Mouse (Mus musculus): ENCODE results near the gene Zfp420. TPM values are rescaled to one million over a fixed set of nuclear protein-coding genes. Genes with fewer than 3 reads are reported as not detected.

Zfp420 gene
- polyA plus RNA-seq, 1 experiment from 2014 or later, result 6.3 TPM

DNA sequence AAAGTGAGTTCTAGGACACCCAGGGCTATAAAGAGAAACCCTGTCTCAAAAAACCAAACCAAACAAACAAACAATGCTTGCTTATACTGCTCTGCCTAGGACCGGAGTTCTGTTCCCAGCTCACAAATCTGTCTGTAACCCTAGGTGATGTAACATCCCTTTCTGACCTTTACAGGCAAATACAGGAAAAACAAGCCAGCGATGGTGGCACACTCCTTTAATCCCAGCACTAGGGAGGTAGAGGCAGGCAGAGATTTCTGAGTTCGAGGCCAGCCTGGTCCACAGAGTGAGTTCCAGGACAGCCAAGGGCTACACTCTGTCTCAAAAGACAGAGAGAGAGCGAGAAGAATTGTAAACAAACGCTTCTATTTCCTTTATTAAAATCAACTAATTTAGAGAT, 47.4 kb downstream of the Zfp420 start:
- Histone ChIP-seq H3K4me3 (peak overlapping the region; percentile 71; the same call in 1 of the 2 replicates), H3K27me3 (ENCODE audit: insufficient read depth, poor library complexity, severe bottlenecking) (no peaks in the 10 kb centered on the region), H3K27ac (peak overlapping the region; percentile 96), H3K9me3 (no peaks in the 10 kb centered on the region), H3K4me1 (peaks cover 12% of the 10 kb centered on the region; the same call in 1 of the 2 replicates), H3K36me3 (peaks cover 24% of the 10 kb centered on the region)
- 90% methylated on average over 5 of the region's 5 CpGs for WGBS
- no peak for DNase-seq (ENCODE audit: low spot score)

DNA sequence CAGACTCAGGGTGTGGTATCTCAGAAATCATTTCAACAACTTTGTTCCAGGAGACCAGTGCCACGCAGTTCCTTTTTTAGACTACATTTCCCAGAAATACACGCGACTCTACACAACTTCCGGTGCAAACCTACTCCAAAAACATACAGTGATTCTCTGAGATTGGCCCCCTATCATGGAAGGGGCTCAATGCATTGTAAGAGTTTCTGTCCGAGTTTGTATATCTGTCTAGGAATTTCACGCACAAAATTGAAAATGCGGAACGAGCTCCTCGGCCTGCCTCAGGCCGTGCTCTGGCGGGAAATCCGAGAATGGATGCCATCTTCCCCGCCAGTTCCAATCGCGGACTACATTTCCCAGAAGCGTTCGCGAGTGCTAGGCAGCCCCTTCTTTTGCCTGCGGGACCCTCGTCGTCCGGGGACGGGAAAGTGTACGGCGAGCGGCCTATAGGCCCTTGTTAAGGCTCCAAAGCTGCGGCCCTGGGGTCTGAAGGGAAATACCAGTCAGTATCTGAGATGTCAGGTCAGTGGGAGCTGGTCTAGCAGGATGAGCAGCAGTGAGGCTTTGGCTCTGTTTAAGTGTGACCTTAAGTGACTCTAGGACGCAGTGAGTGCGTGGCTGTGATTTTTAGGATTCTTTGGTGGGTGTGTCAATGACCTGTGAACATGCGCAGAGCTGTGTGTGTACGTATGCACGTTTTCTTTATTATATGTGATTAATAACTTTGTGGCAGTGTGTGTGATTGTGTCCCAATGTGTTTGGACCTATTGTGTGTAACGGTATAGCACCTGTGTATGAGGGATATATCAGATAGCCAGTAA, 48.6 kb downstream of the Zfp420 start, which contains the start of gene Zfp383:
Gene Zfp383 (plus strand): TSS at position 94 of the 821 bp plus-strand sequence.
- Histone ChIP-seq H3K36me3 (peaks cover 29% of the 10 kb centered on the region), H3K4me3 (peak within 1 kb of the TSS; percentile 78), H3K9me3 (no peaks in the 10 kb centered on the region), H3K27me3 (ENCODE audit: insufficient read depth, poor library complexity, severe bottlenecking) (no peaks in the 10 kb centered on the region), H3K4me1 (peaks cover 12% of the 10 kb centered on the region; the same call in 1 of the 2 replicates), H3K27ac (peak within 1 kb of the TSS; percentile 96)
- DNase-seq (ENCODE audit: low spot score), result peak; percentile 95
- WGBS, result 2% methylated on average over 33 of the region's 33 CpGs

DNA sequence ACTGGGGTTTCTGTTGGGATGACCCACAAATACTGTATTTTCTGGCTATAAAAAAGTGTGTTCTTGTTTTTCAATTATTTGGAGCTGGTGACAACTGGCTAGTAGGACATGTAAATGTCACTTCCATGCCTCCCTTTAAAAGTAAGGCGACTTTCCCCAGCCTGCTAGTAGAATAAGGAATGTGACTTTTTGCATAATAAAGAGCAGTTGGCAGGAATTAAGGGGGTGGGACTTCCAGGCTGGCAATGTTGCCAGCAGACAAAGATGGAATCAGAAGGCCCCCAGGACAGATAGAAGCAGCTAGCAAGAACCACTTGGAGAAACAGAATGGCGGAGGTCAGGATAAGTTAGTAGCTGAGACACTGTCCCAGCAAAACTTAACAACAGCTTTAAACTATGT, 50.5 kb downstream of the Zfp420 start:
- DNase-seq (ENCODE audit: low spot score), result no peak
- 69% methylated on average over 2 of the region's 2 CpGs for WGBS
- Histone ChIP-seq H3K27ac (no peak overlapping the region), H3K27me3 (ENCODE audit: insufficient read depth, poor library complexity, severe bottlenecking) (no peaks in the 10 kb centered on the region), H3K4me3 (0 out of 2 replicates have a peak overlapping the region, but pooled peaks have one; percentile 78), H3K4me1 (peaks cover 12% of the 10 kb centered on the region; the same call in 1 of the 2 replicates), H3K36me3 (peaks cover 42% of the 10 kb centered on the region), H3K9me3 (peaks cover 1% of the 10 kb centered on the region; the same call in 1 of the 2 replicates)

DNA sequence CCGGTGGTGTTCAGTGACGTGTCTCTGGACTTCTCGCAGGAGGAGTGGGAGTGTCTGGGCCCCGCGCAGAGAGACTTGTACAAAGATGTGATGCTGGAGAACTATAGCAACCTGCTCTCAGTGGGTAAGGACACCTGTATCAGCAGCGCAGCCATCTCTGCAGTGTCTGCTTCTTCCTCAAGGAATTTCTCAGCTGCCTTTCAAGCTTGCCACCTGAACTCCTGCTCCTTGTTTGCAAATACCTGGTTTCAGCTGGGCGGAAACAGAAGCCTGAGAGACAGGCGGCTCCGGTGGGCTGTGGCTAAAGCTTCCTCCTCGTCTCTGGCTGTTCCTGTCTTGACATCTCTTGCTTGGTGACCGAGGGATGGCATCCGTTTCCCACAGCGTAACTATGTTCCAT, 52.4 kb downstream of the Zfp420 start:
- Histone ChIP-seq H3K36me3 (peaks cover 58% of the 10 kb centered on the region), H3K4me3 (no peak overlapping the region), H3K4me1 (peaks cover 8% of the 10 kb centered on the region; the same call in 1 of the 2 replicates), H3K27me3 (ENCODE audit: insufficient read depth, poor library complexity, severe bottlenecking) (no peaks in the 10 kb centered on the region), H3K27ac (no peak overlapping the region), H3K9me3 (peaks cover 4% of the 10 kb centered on the region; the same call in 1 of the 2 replicates)
- no peak for DNase-seq (ENCODE audit: low spot score)
- 91% methylated on average over 13 of the region's 13 CpGs for WGBS

DNA sequence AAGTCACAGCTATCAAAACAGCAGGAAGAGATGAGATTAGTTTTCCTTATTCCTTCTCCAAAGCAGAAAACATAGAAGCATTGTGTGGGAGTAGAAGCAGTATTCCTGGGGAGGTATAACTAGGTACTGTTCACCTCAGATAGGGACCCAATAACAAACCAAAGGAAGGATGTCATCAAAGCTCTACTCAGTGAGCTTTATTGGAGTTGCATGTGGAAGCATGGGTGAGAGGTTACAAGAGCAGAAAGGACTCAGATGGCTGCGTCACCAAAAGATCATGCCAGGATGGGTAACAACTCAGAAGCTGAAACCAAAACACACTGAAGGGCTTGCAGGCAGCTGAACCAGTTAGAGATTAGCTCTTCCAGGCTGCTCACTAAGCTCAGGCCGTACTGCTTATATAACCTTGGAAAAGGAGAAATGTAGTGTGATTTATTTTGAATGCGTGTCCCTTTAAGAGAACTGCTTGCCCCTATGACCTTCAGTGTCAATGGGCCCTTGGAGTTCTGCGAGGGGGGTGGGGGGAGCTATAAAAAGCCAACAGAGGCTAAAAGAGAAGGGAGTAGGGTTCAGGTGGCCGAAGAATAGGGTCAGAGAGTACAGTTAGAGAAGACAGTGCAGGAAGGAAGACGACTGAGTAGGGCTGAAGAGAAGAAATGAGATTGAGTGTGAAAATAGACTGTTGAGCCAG, 57.7 kb downstream of the Zfp420 start:
- Histone ChIP-seq H3K27ac (peak overlapping the region; percentile 83), H3K4me1 (peaks cover 8% of the 10 kb centered on the region; the same call in 1 of the 2 replicates), H3K27me3 (ENCODE audit: insufficient read depth, poor library complexity, severe bottlenecking) (no peaks in the 10 kb centered on the region), H3K4me3 (peak overlapping the region; percentile 23; the same call in 1 of the 2 replicates), H3K9me3 (peaks cover 4% of the 10 kb centered on the region; the same call in 1 of the 2 replicates), H3K36me3 (peaks cover 41% of the 10 kb centered on the region)
- WGBS, result 42% methylated on average over 6 of the region's 6 CpGs
- DNase-seq (ENCODE audit: low spot score), result no peak

DNA sequence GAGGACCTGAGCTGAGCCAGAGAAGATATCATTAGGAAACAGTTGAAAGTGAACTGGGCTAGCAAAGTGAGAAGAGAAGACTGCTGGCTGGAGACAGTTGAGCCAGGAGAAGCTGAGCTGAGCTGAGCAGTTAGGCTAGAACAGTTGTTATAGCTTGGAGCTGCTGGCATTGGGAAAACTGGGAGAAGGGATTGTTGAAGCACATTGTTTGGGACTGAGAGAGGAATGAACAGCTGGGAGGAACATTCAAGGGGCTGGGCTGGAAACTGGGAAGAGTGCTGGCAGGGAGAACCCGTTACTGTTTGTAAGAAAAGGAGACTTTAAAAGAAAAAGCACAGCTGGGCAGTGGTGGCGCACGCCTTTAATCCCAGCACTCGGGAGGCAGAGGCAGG, 58.3 kb downstream of the Zfp420 start:
- Histone ChIP-seq H3K27me3 (ENCODE audit: insufficient read depth, poor library complexity, severe bottlenecking) (no peaks in the 10 kb centered on the region), H3K4me1 (peaks cover 8% of the 10 kb centered on the region; the same call in 1 of the 2 replicates), H3K27ac (peak overlapping the region; percentile 83), H3K9me3 (peaks cover 4% of the 10 kb centered on the region; the same call in 1 of the 2 replicates), H3K36me3 (peaks cover 38% of the 10 kb centered on the region), H3K4me3 (0 out of 2 replicates have a peak overlapping the region, but pooled peaks have one; percentile 3)
- WGBS, result 79% methylated on average over 4 of the region's 4 CpGs
- no peak for DNase-seq (ENCODE audit: low spot score)

DNA sequence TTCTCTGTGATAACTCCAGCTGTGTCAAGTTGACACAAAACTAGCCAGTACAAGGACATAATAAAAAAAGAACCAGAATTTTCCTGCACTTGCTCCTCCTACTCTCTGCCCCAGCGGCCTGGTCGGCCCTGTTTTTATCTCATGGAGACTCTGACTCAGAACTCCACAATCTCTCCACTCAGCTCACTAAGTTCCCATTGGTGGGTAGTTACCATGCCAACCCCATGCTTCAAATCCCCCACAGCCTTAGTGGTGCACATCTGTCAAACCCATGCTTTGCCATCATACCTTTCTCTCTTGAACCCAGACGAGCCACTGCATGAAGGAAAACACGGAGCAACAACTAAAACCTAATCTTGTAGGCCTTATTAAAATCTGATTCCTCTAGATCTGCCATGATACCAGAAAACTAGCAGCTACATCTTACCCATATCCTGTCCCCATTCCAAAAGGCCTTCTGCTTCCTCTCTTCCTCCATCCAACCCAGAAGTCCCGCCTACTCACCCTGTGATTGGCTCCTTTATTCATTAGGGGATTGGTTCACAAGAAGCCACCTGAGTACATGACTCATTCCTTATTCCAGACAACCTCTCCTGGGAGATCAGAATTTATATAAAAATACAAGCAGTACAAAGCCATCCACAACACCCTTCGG, 61.8 kb downstream of the Zfp420 start:
- Histone ChIP-seq H3K4me1 (peaks cover 8% of the 10 kb centered on the region; the same call in 1 of the 2 replicates), H3K9me3 (no peaks in the 10 kb centered on the region), H3K4me3 (no peak overlapping the region), H3K27ac (no peak overlapping the region), H3K27me3 (ENCODE audit: insufficient read depth, poor library complexity, severe bottlenecking) (no peaks in the 10 kb centered on the region), H3K36me3 (peaks cover 5% of the 10 kb centered on the region; the same call in 1 of the 2 replicates)
- DNase-seq (ENCODE audit: low spot score), result no peak
- WGBS, result 55% methylated on average over 6 of the region's 6 CpGs

DNA sequence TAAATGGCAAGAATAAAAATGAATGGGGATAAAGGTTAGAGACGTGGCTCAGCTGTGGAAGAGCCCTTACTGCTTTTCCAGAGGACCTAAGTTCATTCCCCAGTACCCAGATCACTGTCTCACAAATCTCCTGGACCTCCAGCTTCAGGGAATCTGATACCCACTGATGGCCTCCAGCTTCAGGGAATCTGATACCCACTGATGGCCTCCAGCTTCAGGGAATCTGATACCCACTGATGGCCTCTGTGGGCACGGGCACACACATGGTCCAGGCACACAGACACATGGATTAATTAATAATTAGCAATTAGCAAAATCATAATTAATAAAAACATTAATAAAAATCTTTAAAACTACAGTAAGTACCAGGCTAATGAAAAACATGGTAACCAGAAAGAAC, 63.0 kb downstream of the Zfp420 start:
- WGBS, result 76% methylated on average over 2 of the region's 2 CpGs
- peaks cover 3% of the 10 kb centered on the region; the same call in 1 of the 2 replicates for H3K4me1 ChIP-seq
- no peak overlapping the region for H3K27ac ChIP-seq
- no peaks in the 10 kb centered on the region for H3K36me3 ChIP-seq
- no peak overlapping the region for H3K4me3 ChIP-seq
- H3K27me3 ChIP-seq (ENCODE audit: insufficient read depth, poor library complexity, severe bottlenecking), result no peaks in the 10 kb centered on the region
- DNase-seq (ENCODE audit: low spot score), result no peak
- no peaks in the 10 kb centered on the region for H3K9me3 ChIP-seq

Small RNAs within 50 kb of the gene (microRNA-seq; reads per million reads assigned to microRNA genes)
- gene Mir7668, result 0.76 reads per million

Other genes starting within 250 kb of the Zfp420 start
- gene Catsperg2, start 132.9 kb upstream of the Zfp420 start, polyA plus RNA-seq (2016; fragmentation: Nextera tagmentation; extraction: Ambion mirVana), result not detected in 2 replicates
- 8.3 and 9.8 TPM in 2 replicates for gene Zfp84, start 91.4 kb upstream of the Zfp420 start, polyA plus RNA-seq (2016; fragmentation: Nextera tagmentation; extraction: Ambion mirVana)
- gene Zfp30, start 76.0 kb upstream of the Zfp420 start, polyA plus RNA-seq (2016; fragmentation: Nextera tagmentation; extraction: Ambion mirVana), result 3.7 and 3.8 TPM in 2 replicates
- gene Zfp790, start 43.9 kb upstream of the Zfp420 start, polyA plus RNA-seq (2016; fragmentation: Nextera tagmentation; extraction: Ambion mirVana), result 10.5 and 10.8 TPM in 2 replicates
- gene Zfp940, start 6.3 kb upstream of the Zfp420 start, polyA plus RNA-seq (2016; fragmentation: Nextera tagmentation; extraction: Ambion mirVana), result 4.4 and 5.7 TPM in 2 replicates
- 8.2 and 9.5 TPM in 2 replicates for gene Zfp27, start 46.6 kb downstream of the Zfp420 start, polyA plus RNA-seq (2016; fragmentation: Nextera tagmentation; extraction: Ambion mirVana)
- 2.1 and 3.7 TPM in 2 replicates for gene Zfp383, start 48.2 kb downstream of the Zfp420 start, polyA plus RNA-seq (2016; fragmentation: Nextera tagmentation; extraction: Ambion mirVana)
- 10.3 and 10.9 TPM in 2 replicates for gene Zfp74, start 94.1 kb downstream of the Zfp420 start, polyA plus RNA-seq (2016; fragmentation: Nextera tagmentation; extraction: Ambion mirVana)
- 32.0 and 33.8 TPM in 2 replicates for gene Zfp568, start 124.0 kb downstream of the Zfp420 start, polyA plus RNA-seq (2016; fragmentation: Nextera tagmentation; extraction: Ambion mirVana)
- gene Zfp14, start 191.4 kb downstream of the Zfp420 start, polyA plus RNA-seq (2016; fragmentation: Nextera tagmentation; extraction: Ambion mirVana), result 2.7 and 3.2 TPM in 2 replicates
- gene Zfp82, start 212.9 kb downstream of the Zfp420 start, polyA plus RNA-seq (2016; fragmentation: Nextera tagmentation; extraction: Ambion mirVana), result 4.5 and 5.2 TPM in 2 replicates
- gene Gm26920, start 230.4 kb downstream of the Zfp420 start, polyA plus RNA-seq (2016; fragmentation: Nextera tagmentation; extraction: Ambion mirVana), result 0.34 and 1.0 TPM in 2 replicates
- gene Zfp566, start 230.5 kb downstream of the Zfp420 start, polyA plus RNA-seq (2016; fragmentation: Nextera tagmentation; extraction: Ambion mirVana), result 7.0 and 10.7 TPM in 2 replicates
- gene Zfp260, start 234.8 kb downstream of the Zfp420 start, polyA plus RNA-seq (2016; fragmentation: Nextera tagmentation; extraction: Ambion mirVana), result 79.8 and 91.7 TPM in 2 replicates